Mouse (Mus musculus): Measurements from ENCODE around the gene Fam129c.

Gene Fam129c

GRCm38 (mm10) chr8:71610822-71611651 is 13.6 kb downstream of the Fam129c start, which contains the start of gene Colgalt1:
Gene Colgalt1 (plus strand): TSS chr8:71610998.
- peak; percentile 98 for DNase-seq (ENCODE audit: low spot score)

DNA sequence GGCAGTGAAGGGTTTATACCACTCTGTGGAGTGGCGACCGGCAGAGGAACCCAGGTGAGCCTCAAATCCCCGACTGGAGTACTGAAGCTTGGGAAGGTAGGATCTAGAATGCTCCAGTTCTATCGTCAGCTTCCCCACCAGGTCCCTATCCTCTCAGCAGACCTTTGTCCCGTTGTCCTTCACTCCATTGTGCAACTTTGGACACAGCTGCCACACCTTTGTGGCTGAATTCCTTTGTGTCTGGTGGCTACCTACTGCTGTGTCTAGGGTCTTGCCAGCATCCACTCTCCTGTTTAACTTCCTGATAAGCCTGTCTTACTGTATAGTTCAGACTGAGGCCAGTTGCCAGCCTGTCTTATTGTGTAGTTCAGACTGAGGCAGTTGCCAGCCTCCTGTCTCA is 14.7 kb downstream of the Fam129c start:
- no peak for DNase-seq (ENCODE audit: low spot score)

- no peak for DNase-seq (ENCODE audit: low spot score)
Measured at GRCm38 (mm10) chr8:71613418-71613817, 16.0 kb downstream of the Fam129c start.

- DNase-seq (ENCODE audit: low spot score): no peak
Measured at GRCm38 (mm10) chr8:71619786-71620185, 22.3 kb downstream of the Fam129c start.

GRCm38 (mm10) chr8:71625088-71625487 is 27.6 kb downstream of the Fam129c start:
- no peak for DNase-seq (ENCODE audit: low spot score)

- DNase-seq (ENCODE audit: low spot score): no peak
Measured at GRCm38 (mm10) chr8:71626753-71627152, 29.3 kb downstream of the Fam129c start.

DNA sequence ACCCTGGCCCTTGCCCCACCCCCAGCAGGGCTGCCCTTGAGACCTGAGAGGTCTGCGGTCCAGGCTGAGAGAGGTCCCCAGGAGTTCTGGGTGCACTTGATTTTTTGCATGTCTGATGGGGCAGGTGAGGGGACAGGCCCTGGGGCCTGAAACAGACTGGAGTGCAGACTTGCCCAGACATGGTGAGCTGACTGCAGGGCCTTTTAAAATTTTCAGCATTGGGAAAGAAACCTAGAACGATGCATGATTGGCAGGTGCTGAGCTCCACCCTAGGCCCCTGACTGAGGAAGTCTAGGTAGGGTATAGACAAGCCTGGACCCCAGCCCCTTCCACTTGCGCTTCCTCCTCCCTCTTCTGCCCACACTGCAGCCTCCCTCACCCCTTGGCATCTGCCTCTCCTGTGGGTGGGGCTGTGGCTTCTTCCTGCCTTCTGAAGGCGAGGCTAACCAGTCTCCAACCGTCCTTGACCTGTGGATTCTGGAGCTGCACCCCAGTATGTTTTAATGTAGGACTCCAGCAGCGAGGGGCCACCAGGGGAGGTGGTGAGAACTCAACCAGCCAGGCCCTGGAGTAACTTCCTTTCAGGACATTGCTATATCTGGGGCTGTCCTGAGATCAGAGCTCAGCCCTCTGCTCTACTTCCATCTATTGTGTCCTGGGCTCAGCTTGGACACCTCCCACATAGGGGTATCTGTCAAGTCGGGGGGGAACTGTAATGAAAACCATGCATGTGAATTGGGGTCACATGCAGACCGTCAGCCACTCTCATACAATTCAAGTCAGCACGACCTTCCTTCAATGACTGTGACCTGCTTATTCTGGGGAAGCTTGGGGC is 30.0 kb downstream of the Fam129c start:
- no peak for DNase-seq (ENCODE audit: low spot score)

- DNase-seq (ENCODE audit: low spot score): no peak
Measured at GRCm38 (mm10) chr8:71628396-71629095, 31.1 kb downstream of the Fam129c start.

DNA sequence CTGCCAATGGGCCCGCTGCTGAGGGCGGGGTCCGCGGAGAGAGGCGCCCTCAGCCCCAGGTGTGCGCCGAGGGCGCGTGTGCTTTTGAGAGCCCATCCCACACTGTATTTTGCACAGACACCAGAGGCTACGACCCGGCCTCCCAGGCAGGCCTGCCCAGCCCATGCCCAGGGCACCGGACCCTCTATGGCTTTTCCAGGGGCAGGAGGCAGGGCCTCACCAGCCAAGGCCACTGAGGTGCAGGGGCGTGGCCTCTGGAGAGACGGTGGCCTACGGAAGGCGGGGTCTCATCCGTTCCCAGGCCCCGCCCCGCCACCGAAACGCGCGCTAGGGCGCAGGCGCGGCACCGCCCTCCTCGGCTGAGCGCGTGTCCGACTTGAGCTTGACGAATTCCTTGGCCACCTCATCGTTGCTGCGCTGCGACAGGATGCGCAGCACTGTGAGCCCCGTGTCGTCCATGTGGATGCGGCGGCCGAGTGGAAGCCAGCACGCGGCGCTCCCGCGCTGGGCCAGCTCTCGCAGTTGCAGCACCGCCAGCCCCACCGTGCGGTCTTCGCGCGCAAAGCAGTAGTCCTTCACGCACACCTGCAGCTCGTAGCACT is 31.7 kb downstream of the Fam129c start:
- peak; percentile 88 for DNase-seq (ENCODE audit: low spot score)

DNA sequence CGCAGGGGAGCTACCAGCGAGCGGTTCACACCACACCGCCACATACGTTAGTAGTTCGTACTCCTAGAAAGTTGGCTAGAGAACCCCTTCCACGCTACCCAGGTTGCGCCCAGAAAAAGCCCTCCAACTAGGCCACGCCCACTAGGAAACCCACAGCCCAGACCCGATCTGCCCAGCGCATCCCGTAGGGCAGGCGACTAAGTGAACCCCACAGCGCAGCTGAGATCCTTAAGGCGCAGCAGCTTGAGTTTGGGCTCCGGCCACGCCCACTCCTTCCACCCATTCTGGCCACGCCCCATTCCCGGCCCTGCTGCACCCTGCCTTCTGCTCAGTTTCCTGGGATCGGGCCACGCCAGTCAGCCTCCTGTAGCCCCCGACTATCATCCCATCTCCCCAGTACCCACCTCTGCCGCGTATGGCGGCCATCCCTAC is 32.3 kb downstream of the Fam129c start:
- DNase-seq (ENCODE audit: low spot score): peak; percentile 43

- no peak for DNase-seq (ENCODE audit: low spot score)
Measured at GRCm38 (mm10) chr8:71630761-71631160, 33.3 kb downstream of the Fam129c start.

DNA sequence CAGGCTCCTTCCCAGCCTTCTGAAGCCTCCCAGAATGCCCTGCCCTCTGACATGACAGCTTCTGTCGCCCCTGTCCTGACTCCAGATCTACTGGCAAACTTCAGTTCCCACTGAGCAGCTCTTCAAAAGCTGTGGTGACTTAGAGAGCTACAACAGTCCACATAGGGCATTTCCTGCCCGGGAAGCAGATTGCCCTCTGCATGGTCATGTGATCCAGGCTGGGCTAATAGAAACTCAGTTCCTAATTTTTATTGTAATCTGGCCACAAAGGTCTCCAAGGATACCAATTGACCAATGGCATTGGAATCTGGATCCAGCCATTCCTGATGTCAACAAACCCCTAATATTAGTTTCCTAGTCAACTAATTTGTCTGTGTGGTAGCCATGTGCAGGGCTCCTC is 34.4 kb downstream of the Fam129c start:
- DNase-seq (ENCODE audit: low spot score): no peak

GRCm38 (mm10) chr8:71633164-71633563 is 35.7 kb downstream of the Fam129c start:
- no peak for DNase-seq (ENCODE audit: low spot score)

DNA sequence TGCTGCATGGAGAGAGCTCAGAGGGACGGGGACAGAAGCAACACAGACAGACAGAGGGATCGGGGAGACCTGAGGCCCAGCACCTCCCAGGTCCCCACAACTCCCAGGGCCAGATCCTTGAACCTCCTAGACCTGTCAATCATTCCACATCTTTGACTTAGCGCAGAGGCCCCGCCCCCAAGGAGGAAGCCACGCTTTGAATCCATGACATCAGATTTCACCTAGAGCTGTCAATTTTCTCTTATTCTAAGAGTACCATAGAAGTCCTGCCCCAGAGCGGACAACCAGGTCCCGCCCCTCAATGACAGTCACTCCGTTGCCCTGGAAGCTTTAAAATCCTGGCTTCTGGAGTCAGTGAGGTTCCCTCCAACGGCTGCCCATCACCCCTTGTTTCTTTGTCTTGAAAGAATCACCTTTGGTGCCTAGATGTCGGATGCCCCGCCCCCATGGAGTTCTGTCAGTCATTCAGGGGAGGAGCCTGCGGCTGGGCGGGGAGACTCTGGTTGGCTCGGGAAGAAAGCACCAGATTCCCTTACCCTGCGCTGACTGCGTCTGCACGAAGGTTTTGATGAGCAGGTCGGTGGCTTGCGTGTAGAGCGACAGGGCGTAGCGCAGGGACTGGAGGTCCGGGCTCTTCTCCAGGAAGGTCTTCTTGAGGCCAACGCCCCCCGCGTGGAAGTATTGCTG is 36.7 kb downstream of the Fam129c start:
- no peak for DNase-seq (ENCODE audit: low spot score)

DNA sequence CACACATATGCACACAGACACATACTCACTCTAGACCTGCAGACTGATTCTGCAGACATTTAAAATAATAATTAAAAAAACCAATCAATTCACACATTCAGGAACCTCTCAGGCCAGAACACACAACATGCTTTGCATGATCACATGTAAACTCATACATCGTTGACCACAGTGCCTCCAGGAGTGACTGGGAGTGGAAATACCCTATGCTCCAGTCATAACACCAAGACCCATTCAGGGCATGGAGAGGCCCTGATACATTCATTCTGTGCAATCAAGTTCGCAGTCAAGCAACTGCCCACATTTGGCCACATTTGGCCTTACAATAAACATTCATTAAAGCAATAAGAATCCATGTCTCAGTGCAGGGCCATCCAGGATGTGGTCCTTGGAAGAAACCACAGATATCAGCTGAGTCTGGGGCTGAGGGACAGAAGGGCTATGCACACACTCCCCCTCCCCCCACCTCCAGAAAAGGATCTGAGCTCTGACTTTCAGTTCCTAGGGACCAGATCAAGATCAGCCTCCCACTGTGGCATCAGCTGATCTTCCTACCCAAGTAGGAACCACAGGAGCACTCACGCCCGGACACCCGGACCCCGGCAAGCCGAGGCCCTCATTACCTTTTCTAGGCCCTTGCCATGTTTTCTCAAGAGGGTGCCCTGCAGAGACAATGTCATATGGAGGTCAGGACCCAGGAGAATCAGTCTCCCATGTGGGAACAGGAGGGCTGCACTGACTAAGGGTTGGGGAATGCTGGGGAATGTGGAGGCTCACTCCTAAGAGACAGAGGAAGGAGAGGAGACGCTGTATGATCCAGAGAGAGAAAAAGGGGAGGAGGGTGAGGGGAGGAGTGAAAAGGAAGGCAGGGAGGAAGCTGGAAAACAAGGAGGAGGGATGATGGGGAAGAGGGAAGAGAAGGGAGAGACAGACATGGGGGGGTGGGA is 40.0 kb downstream of the Fam129c start:
- DNase-seq (ENCODE audit: low spot score): no peak

GRCm38 (mm10) chr8:71638321-71638720 is 40.9 kb downstream of the Fam129c start:
- DNase-seq (ENCODE audit: low spot score): no peak

- no peak for DNase-seq (ENCODE audit: low spot score)
Measured at GRCm38 (mm10) chr8:71639318-71639717, 41.9 kb downstream of the Fam129c start.

DNA sequence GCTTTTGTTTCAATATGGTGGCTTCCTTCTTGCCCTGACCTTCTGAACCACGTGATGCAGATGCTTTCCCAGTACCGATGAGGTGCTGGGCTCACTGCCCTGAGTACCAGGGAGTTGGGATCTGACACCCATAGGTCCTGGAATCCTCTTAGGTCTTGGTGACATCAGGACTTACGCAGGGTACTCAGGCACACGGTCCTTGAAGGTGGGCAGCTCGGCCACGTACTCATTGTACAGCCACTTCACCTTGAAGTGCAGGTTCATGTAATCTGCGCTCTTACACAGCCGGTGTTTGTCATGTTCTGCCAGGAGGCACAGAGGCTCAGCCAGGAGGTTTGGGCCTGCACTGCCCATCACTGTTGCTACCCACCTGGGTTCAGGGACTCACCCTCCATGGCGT is 48.1 kb downstream of the Fam129c start:
- DNase-seq (ENCODE audit: low spot score): no peak

GRCm38 (mm10) chr8:71654600-71654999 is 57.2 kb downstream of the Fam129c start:
- DNase-seq (ENCODE audit: low spot score): no peak

All from ovary, adult 18-20 months (tissue).